Mouse (Mus musculus): ENCODE data around the gene D5Ertd577e. TPM values are rescaled to one million over a fixed set of nuclear protein-coding genes. Genes with fewer than 3 reads are reported as not detected.
"Not testable (repeated sequence)": the region's sequence is repeated elsewhere in the genome, so short reads cannot be mapped to it uniquely, and the experiment has no call there.

Gene D5Ertd577e
- not detected for total RNA-seq (2021)

DNA sequence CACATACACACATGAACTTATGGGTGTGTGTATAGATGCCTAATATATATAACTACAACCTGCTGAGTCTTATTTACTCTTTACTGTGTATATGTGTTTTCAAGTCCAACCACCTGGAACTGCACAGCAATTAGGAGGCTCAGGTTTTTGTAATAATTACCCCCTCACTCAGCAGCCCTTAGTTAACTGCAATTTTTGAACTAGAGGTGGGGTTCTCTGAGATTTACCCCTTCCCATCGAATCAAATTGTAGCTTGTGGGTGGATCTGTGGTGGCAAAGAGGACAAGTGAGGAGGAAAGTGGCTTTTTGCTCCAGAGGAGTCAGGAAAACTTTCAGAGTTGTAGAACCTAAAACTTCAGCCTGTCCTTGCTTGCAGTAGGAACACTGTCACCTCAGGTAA, at the start of gene D5Ertd577e:
Gene D5Ertd577e (plus strand): TSS at position 301 of the 400 bp plus-strand sequence.
- DNase-seq (ENCODE audit: low spot score in 2 of 2); intact Hi-C loops (cut with DNase I): not testable (repeated sequence)

GRCm38 (mm10) chr5:95510458-95510857, 53.9 kb downstream of the D5Ertd577e start, which contains the start of gene Gm3286:
TSS of gene Gm3286 (plus strand) at chr5:95510758.
- intact Hi-C loops (cut with DNase I); DNase-seq (ENCODE audit: low spot score in 2 of 2): not testable (repeated sequence)

Other genes with a start within 250 kb of the D5Ertd577e start
- not detected for gene Gm10424, start 184.0 kb upstream of the D5Ertd577e start, total RNA-seq (2021)
- not detected for gene Gm3259, start 150.9 kb upstream of the D5Ertd577e start, total RNA-seq (2021)
- not detected for gene Gm3286, start 54.0 kb downstream of the D5Ertd577e start, total RNA-seq (2021)
- not detected for gene Gm7971, start 138.1 kb downstream of the D5Ertd577e start, total RNA-seq (2021)